Mouse (Mus musculus) stomach, postnatal 0 days (tissue): ENCODE measurements around the gene Psen2.

Source experiments
- CTCF ChIP-seq: IDR thresholded peaks from 2 replicates; pipeline ENCODE4 v1.5.1; 2016; ENCODE audit warnings: antibody characterized with exemption, low read depth, mild to moderate bottlenecking, moderate library complexity
- EP300 ChIP-seq: optimal IDR thresholded peaks from 2 replicates; pipeline ENCODE3; 2016; ENCODE audit warnings: antibody characterized with exemption

GRCm38 (mm10) chr1:180191651-180192220 lies 71.5 kb downstream of the Psen2 start:
- TF ChIP-seq CTCF (no peak), EP300 (no peak)
